Mouse (Mus musculus) myocyte (in vitro differentiated cells): Measurements from ENCODE around the gene 6430548M08Rik. TPM values are rescaled to one million over a fixed set of nuclear protein-coding genes. Genes with fewer than 3 reads are reported as not detected.

Experiments
- H3K27me3 ChIP-seq: one replicate; pipeline ENCODE4 v1.6.1; 2011; ENCODE audit not compliant: control insufficient read depth, insufficient read depth, insufficient read length
- H3K36me3 ChIP-seq: one replicate; pipeline ENCODE4 v1.6.1; 2011; ENCODE audit not compliant: control insufficient read depth, insufficient read depth
- H3K4me2 ChIP-seq: one replicate; pipeline ENCODE4 v1.6.1; 2011; ENCODE audit warnings: low read depth, control low read depth
- H3K4me3 ChIP-seq: one replicate; pipeline ENCODE4 v1.5.1; 2011; ENCODE audit warnings: mild to moderate bottlenecking, control low read depth, moderate library complexity
- H3K79me2 ChIP-seq: one replicate; pipeline ENCODE4 v1.6.1; 2011; ENCODE audit not compliant: control insufficient read depth, insufficient read depth
- H3ac ChIP-seq: one replicate; pipeline ENCODE4 v1.6.1; 2011; ENCODE audit not compliant: control insufficient read depth, insufficient read length
- CEBPB ChIP-seq: IDR thresholded peaks from 2 replicates; pipeline ENCODE4 v1.6.1; 2011; ENCODE audit warnings: mild to moderate bottlenecking, moderate library complexity; ENCODE audit not compliant: poor library complexity, insufficient read depth, severe bottlenecking
- E2F4 ChIP-seq: IDR thresholded peaks from one replicate; pipeline ENCODE4 v1.6.1; 2011; ENCODE audit warnings: mild to moderate bottlenecking, control low read depth, moderate library complexity; ENCODE audit not compliant: insufficient read depth
- MAX ChIP-seq: IDR thresholded peaks from one replicate; pipeline ENCODE4 v1.6.1; 2011; ENCODE audit warnings: low read depth, mild to moderate bottlenecking, control low read depth
- MYOD1 ChIP-seq, 3 experiments: IDR thresholded peaks; one replicate each; pipeline ENCODE4 v1.6.1; 2011; ENCODE audit warnings: control low read depth in 2 of 3, low read depth in 2 of 3, mild to moderate bottlenecking in 2 of 3, moderate library complexity in 1 of 3; ENCODE audit not compliant: insufficient read length in 2 of 3, control insufficient read depth in 1 of 3
- MYOG ChIP-seq, 3 experiments: IDR thresholded peaks; one replicate each; pipeline ENCODE4 v1.6.1; 2011; ENCODE audit warnings: control low read depth in 2 of 3, low read depth in 2 of 3, mild to moderate bottlenecking in 2 of 3; ENCODE audit not compliant: insufficient read length in 2 of 3, control insufficient read depth in 1 of 3, insufficient read depth in 1 of 3
- POLR2A ChIP-seq: IDR thresholded peaks from one replicate; pipeline ENCODE4 v1.6.1; 2011; ENCODE audit warnings: low read depth, mild to moderate bottlenecking, control low read depth, moderate library complexity; ENCODE audit not compliant: insufficient read length
- POLR2AphosphoS2 ChIP-seq: IDR thresholded peaks from one replicate; pipeline ENCODE4 v1.6.1; 2011; ENCODE audit warnings: low read depth, control low read depth; ENCODE audit not compliant: insufficient read length
- REST ChIP-seq: IDR thresholded peaks from one replicate; pipeline ENCODE4 v1.6.1; 2011; ENCODE audit warnings: mild to moderate bottlenecking, control low read depth, moderate library complexity; ENCODE audit not compliant: insufficient read depth, insufficient read length
- SRF ChIP-seq: IDR thresholded peaks from one replicate; pipeline ENCODE4 v1.6.1; 2011; ENCODE audit warnings: low read depth; ENCODE audit not compliant: control insufficient read depth, insufficient read length
- TCF12 ChIP-seq: IDR thresholded peaks from one replicate; pipeline ENCODE4 v1.6.1; 2011; ENCODE audit warnings: mild to moderate bottlenecking, control low read depth; ENCODE audit not compliant: poor library complexity, insufficient read depth, severe bottlenecking
- TCF3 ChIP-seq: IDR thresholded peaks from one replicate; pipeline ENCODE4 v1.6.1; 2011; ENCODE audit warnings: low read depth, control low read depth; ENCODE audit not compliant: insufficient read length
- USF1 ChIP-seq: IDR thresholded peaks from one replicate; pipeline ENCODE4 v1.6.1; 2011; ENCODE audit warnings: low read depth, mild to moderate bottlenecking, control low read depth, moderate library complexity
- polyA plus RNA-seq: library from polyadenylated mRNA; unstranded; fragments of >200 nt; fragmentation: generic; extraction: Trizol; gene quantifications from one replicate; pipeline ENCODE4 v1.2.1, GENCODE M21; 2012; ENCODE audit warnings: missing spikeins

6430548M08Rik gene
- polyA plus RNA-seq, 1 experiment = 9.4 TPM

GRCm38 (mm10) chr8:120167136-120167535, 53.2 kb downstream of the 6430548M08Rik start:
- H3K36me3 ChIP-seq = no peaks in the 10 kb centered on the region
- no peaks in the 10 kb centered on the region for H3K79me2 ChIP-seq
- H3ac ChIP-seq = no peak overlapping the region
- no peak overlapping the region for H3K4me3 ChIP-seq
- peaks cover 16% of the 10 kb centered on the region for H3K27me3 ChIP-seq
- no peak for TF ChIP-seq MYOD1 (IDR thresholded peaks at IDR 0.05; ENCODE audit: control insufficient read depth in 1 of 3, insufficient read length in 2 of 3, low read depth in 2 of 3)
- no peak for TF ChIP-seq MYOG (IDR thresholded peaks at IDR 0.05; ENCODE audit: control insufficient read depth in 1 of 3, insufficient read depth in 1 of 3, insufficient read length in 2 of 3, low read depth in 2 of 3)
- TF ChIP-seq E2F4 = no peak
- TF ChIP-seq TCF12 = no peak
- no peak for TF ChIP-seq POLR2A
- no peak for TF ChIP-seq USF1
- no peak overlapping the region for H3K4me2 ChIP-seq

- H3K4me2 ChIP-seq = no peak overlapping the region
- no peaks in the 10 kb centered on the region for H3K79me2 ChIP-seq
- H3K36me3 ChIP-seq = no peaks in the 10 kb centered on the region
- peaks cover 16% of the 10 kb centered on the region for H3K27me3 ChIP-seq
- no peak overlapping the region for H3K4me3 ChIP-seq
- TF ChIP-seq USF1 = no peak
- no peak for TF ChIP-seq REST
- no peak for TF ChIP-seq SRF
- no peak for TF ChIP-seq E2F4
- no peak for TF ChIP-seq MYOD1 (IDR thresholded peaks at IDR 0.05; ENCODE audit: control insufficient read depth in 1 of 3, insufficient read length in 2 of 3, low read depth in 2 of 3)
- no peak for TF ChIP-seq TCF12
- no peak for TF ChIP-seq CEBPB
- TF ChIP-seq POLR2AphosphoS2 = no peak
- TF ChIP-seq POLR2A = no peak
- TF ChIP-seq TCF3 = no peak
- TF ChIP-seq MYOG (IDR thresholded peaks at IDR 0.05; ENCODE audit: control insufficient read depth in 1 of 3, insufficient read depth in 1 of 3, insufficient read length in 2 of 3, low read depth in 2 of 3) = no peak
- H3ac ChIP-seq = no peak overlapping the region
Measured at GRCm38 (mm10) chr8:120167821-120168220, 53.9 kb downstream of the 6430548M08Rik start.

- TF ChIP-seq MYOD1 (IDR thresholded peaks at IDR 0.05; ENCODE audit: control insufficient read depth in 1 of 3, insufficient read length in 2 of 3, low read depth in 2 of 3) = no peak
- no peak for TF ChIP-seq MYOG (IDR thresholded peaks at IDR 0.05; ENCODE audit: control insufficient read depth in 1 of 3, insufficient read depth in 1 of 3, insufficient read length in 2 of 3, low read depth in 2 of 3)
- Histone ChIP-seq H3K36me3 (no peaks in the 10 kb centered on the region), H3K4me2 (no peak overlapping the region), H3ac (no peak overlapping the region), H3K27me3 (peaks cover 18% of the 10 kb centered on the region), H3K4me3 (no peak overlapping the region), H3K79me2 (no peaks in the 10 kb centered on the region)
Measured at GRCm38 (mm10) chr8:120169119-120169518, 55.2 kb downstream of the 6430548M08Rik start.

GRCm38 (mm10) chr8:120173195-120173594, 59.2 kb downstream of the 6430548M08Rik start:
- Histone ChIP-seq H3K79me2 (no peaks in the 10 kb centered on the region), H3K36me3 (no peaks in the 10 kb centered on the region), H3K27me3 (peaks cover 17% of the 10 kb centered on the region), H3ac (no peak overlapping the region), H3K4me3 (no peak overlapping the region), H3K4me2 (no peak overlapping the region)
- TF ChIP-seq TCF3 (no peak), MYOD1 (IDR thresholded peaks at IDR 0.05; ENCODE audit: control insufficient read depth in 1 of 3, insufficient read length in 2 of 3, low read depth in 2 of 3) (peak in 1 of 3 experiments; percentile 12)

GRCm38 (mm10) chr8:120174606-120175005, 60.7 kb downstream of the 6430548M08Rik start:
- TF ChIP-seq SRF (no peak), USF1 (no peak), E2F4 (no peak), TCF12 (no peak), TCF3 (no peak), MAX (no peak), CEBPB (no peak), REST (no peak), POLR2A (no peak), POLR2AphosphoS2 (no peak), MYOD1 (IDR thresholded peaks at IDR 0.05; ENCODE audit: control insufficient read depth in 1 of 3, insufficient read length in 2 of 3, low read depth in 2 of 3) (peak in 2 of 3 experiments; percentile 68 to 77), MYOG (IDR thresholded peaks at IDR 0.05; ENCODE audit: control insufficient read depth in 1 of 3, insufficient read depth in 1 of 3, insufficient read length in 2 of 3, low read depth in 2 of 3) (peak in 1 of 3 experiments; percentile 55)
- no peak overlapping the region for H3K4me2 ChIP-seq
- no peak overlapping the region for H3K4me3 ChIP-seq
- peaks cover 7% of the 10 kb centered on the region for H3K27me3 ChIP-seq
- no peaks in the 10 kb centered on the region for H3K36me3 ChIP-seq
- no peak overlapping the region for H3ac ChIP-seq
- H3K79me2 ChIP-seq = no peaks in the 10 kb centered on the region
